Mouse (Mus musculus): ENCODE results near the gene Lrrc73. TPM values are rescaled to one million over a fixed set of nuclear protein-coding genes. Genes with fewer than 3 reads are reported as not detected.

Gene Lrrc73
- polyA plus RNA-seq, 1 experiment from 2014 or later = 0.73 TPM

DNA sequence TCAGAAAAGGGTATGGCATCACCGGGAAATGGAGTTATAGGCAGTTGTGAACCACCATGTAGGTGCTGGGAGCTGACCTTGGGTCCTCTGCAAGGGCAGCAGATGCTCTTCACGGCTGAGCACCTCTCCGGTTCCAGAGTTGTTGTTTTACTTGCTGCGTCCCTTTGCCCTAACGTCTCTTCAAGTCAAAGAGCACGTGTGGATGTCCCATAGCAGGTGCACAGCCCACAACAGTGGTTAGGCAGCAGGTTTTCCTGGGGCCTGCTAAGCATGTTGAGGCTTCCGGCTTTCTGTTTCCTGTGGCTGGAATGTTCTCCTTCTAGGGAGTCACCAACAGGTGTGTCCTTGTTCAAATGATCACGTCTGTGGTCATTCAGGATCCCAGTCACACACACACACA lies 30.6 kb downstream of the Lrrc73 start:
- H3K9ac ChIP-seq (ENCODE audit: low read length) = no peak overlapping the region
- H3K4me2 ChIP-seq (replicated peaks; ENCODE audit: low read depth) = no peak overlapping the region
- H3K27ac ChIP-seq (replicated peaks) = no peak overlapping the region
- TF ChIP-seq EP300 (optimal IDR thresholded peaks at IDR 0.05) (no peak), CTCF (IDR thresholded peaks at IDR 0.05; ENCODE audit: low read depth) (no peak)
- WGBS = 83% methylated on average over 8 of the region's 8 CpGs
- DNase-seq (ENCODE audit: low spot score) = no peak
- no peaks in the 10 kb centered on the region for H3K27me3 ChIP-seq (ENCODE audit: control insufficient read depth, insufficient read depth, low read length)
- H3K4me1 ChIP-seq (replicated peaks; ENCODE audit: control insufficient read depth, insufficient read depth) = 0 out of 2 replicates have a peak, but pooled peaks cover 2% of the 10 kb centered on the region
- no peaks in the 10 kb centered on the region for H3K9me3 ChIP-seq (ENCODE audit: control insufficient read depth, low read length)
- no peak overlapping the region for H3K4me3 ChIP-seq (ENCODE audit: low read depth, low read length)
- ATAC-seq (ENCODE audit: low FRiP score, low TSS enrichment) = no peak
- 0 out of 2 replicates have a peak, but pooled peaks cover 3% of the 10 kb centered on the region for H3K36me3 ChIP-seq (ENCODE audit: control insufficient read depth, insufficient read depth, low read length)

DNA sequence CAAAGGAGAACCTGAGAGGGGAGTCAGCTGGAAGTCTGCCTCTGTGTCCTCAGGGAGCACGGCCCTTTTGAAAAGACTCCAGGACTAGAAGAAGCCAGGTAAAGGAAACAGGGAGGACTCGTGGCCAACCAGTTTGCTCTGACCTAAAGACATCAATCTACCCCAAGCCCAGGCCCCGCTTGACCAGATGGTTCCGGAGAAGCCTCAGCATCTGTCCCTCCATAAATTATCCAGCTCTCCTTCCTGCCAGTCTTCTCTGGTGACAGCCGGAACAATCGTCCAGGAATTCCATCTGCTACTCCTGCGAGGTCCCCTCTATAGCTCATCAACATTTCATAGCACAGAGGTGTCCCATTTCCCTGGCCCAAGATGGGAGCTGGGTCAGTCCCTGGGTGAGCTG lies 31.3 kb downstream of the Lrrc73 start:
- Histone ChIP-seq H3K4me2 (replicated peaks; ENCODE audit: low read depth) (no peak overlapping the region), H3K27me3 (ENCODE audit: control insufficient read depth, insufficient read depth, low read length) (no peaks in the 10 kb centered on the region), H3K9me3 (ENCODE audit: control insufficient read depth, low read length) (no peaks in the 10 kb centered on the region), H3K27ac (replicated peaks) (no peak overlapping the region), H3K36me3 (ENCODE audit: control insufficient read depth, insufficient read depth, low read length) (0 out of 2 replicates have a peak, but pooled peaks cover 3% of the 10 kb centered on the region), H3K4me1 (replicated peaks; ENCODE audit: control insufficient read depth, insufficient read depth) (0 out of 2 replicates have a peak, but pooled peaks cover 2% of the 10 kb centered on the region), H3K4me3 (ENCODE audit: low read depth, low read length) (no peak overlapping the region), H3K9ac (ENCODE audit: low read length) (no peak overlapping the region)
- no peak for TF ChIP-seq EP300 (optimal IDR thresholded peaks at IDR 0.05)
- no peak for TF ChIP-seq CTCF (IDR thresholded peaks at IDR 0.05; ENCODE audit: low read depth)
- 57% methylated on average over 7 of the region's 7 CpGs for WGBS
- no peak for DNase-seq (ENCODE audit: low spot score)
- ATAC-seq (ENCODE audit: low FRiP score, low TSS enrichment) = no peak

DNA sequence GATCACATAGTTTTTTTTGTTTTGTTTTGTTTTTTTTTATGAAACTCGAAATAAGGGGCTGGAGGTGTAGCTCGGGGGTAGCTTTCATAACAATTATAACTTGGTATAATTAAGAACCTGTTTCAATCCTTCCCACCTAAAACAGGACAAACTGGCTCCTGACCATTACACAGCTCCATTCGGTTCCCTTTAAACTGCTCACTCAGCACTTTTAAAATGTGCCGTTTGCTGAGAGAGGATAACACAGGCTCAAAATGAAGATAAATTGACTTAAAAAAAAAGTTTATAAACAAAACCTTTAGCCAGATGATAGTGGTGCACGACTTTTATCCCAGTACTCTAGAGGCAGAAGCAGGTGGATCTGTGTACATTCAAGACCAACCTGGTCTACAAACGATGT lies 32.1 kb downstream of the Lrrc73 start:
- Histone ChIP-seq H3K27me3 (ENCODE audit: control insufficient read depth, insufficient read depth, low read length) (no peaks in the 10 kb centered on the region), H3K4me1 (replicated peaks; ENCODE audit: control insufficient read depth, insufficient read depth) (0 out of 2 replicates have a peak, but pooled peaks cover 2% of the 10 kb centered on the region), H3K4me3 (ENCODE audit: low read depth, low read length) (no peak overlapping the region), H3K27ac (replicated peaks) (no peak overlapping the region), H3K36me3 (ENCODE audit: control insufficient read depth, insufficient read depth, low read length) (no peaks in the 10 kb centered on the region), H3K9me3 (ENCODE audit: control insufficient read depth, low read length) (no peaks in the 10 kb centered on the region), H3K4me2 (replicated peaks; ENCODE audit: low read depth) (no peak overlapping the region), H3K9ac (ENCODE audit: low read length) (no peak overlapping the region)
- DNase-seq (ENCODE audit: low spot score) (no peak), ATAC-seq (ENCODE audit: low FRiP score, low TSS enrichment) (no peak)
- 34% methylated on average over 6 of the region's 6 CpGs for WGBS
- TF ChIP-seq EP300 (optimal IDR thresholded peaks at IDR 0.05) = no peak
- TF ChIP-seq CTCF (IDR thresholded peaks at IDR 0.05; ENCODE audit: low read depth) = no peak

DNA sequence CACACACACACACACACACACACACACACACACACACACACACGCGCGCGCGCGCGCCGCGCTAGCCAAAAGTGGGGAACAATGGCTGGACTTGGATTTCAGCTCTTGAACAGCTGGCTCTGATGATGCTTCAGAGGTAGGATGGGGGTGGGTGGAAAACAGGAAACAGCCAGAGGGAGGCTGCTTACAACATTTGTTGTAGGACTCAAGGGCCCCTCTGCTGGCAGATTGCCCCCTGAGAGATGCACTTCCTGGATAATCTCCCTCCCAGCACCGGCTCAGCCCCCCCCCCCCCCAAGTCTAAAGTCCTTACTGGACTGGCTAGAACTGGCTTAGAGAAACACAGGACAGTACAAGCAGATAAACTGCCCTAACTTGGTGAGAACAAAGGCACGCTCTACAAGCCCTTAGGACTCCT lies 34.4 kb downstream of the Lrrc73 start:
- Histone ChIP-seq H3K4me3 (ENCODE audit: low read depth, low read length) (no peak overlapping the region), H3K9me3 (ENCODE audit: control insufficient read depth, low read length) (no peaks in the 10 kb centered on the region), H3K27me3 (ENCODE audit: control insufficient read depth, insufficient read depth, low read length) (no peaks in the 10 kb centered on the region), H3K9ac (ENCODE audit: low read length) (no peak overlapping the region), H3K36me3 (ENCODE audit: control insufficient read depth, insufficient read depth, low read length) (no peaks in the 10 kb centered on the region), H3K4me2 (replicated peaks; ENCODE audit: low read depth) (no peak overlapping the region), H3K4me1 (replicated peaks; ENCODE audit: control insufficient read depth, insufficient read depth) (0 out of 2 replicates have a peak, but pooled peaks cover 2% of the 10 kb centered on the region), H3K27ac (replicated peaks) (no peak overlapping the region)
- peak; percentile 33 for DNase-seq (ENCODE audit: low spot score)
- TF ChIP-seq CTCF (IDR thresholded peaks at IDR 0.05; ENCODE audit: low read depth) (no peak), EP300 (optimal IDR thresholded peaks at IDR 0.05) (no peak)
- peak; percentile 36; the same call in 1 of the 2 replicates for ATAC-seq (ENCODE audit: low FRiP score, low TSS enrichment)
- 49% methylated on average over 11 of the region's 11 CpGs for WGBS

DNA sequence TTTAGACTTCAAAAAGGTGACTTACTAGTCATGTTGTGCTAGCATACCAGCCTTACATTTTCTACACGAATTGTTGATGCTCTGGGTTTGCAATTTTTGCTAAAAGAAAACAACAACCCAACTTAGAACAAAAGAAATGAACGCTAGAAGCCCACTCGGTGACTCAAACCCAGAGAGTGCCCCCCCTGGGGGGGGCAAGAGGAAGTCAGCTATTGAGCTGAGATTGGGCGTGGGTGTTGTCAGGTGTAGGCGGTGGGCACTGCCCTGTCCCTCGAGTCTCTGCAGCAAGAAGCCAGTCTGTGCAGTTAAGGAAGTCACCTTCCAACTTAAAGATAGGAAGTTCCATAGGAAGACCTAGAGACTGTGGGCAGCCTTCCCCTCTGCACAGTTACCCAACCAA lies 43.3 kb downstream of the Lrrc73 start:
- DNase-seq (ENCODE audit: low spot score) = no peak
- Histone ChIP-seq H3K4me1 (replicated peaks; ENCODE audit: control insufficient read depth, insufficient read depth) (no peaks in the 10 kb centered on the region), H3K9ac (ENCODE audit: low read length) (no peak overlapping the region), H3K27me3 (ENCODE audit: control insufficient read depth, insufficient read depth, low read length) (peaks cover 2% of the 10 kb centered on the region; the same call in 1 of the 2 replicates), H3K27ac (replicated peaks) (no peak overlapping the region), H3K4me3 (ENCODE audit: low read depth, low read length) (no peak overlapping the region), H3K9me3 (ENCODE audit: control insufficient read depth, low read length) (no peaks in the 10 kb centered on the region), H3K36me3 (ENCODE audit: control insufficient read depth, insufficient read depth, low read length) (no peaks in the 10 kb centered on the region), H3K4me2 (replicated peaks; ENCODE audit: low read depth) (no peak overlapping the region)
- TF ChIP-seq CTCF (IDR thresholded peaks at IDR 0.05; ENCODE audit: low read depth) = no peak
- TF ChIP-seq EP300 (optimal IDR thresholded peaks at IDR 0.05) = no peak
- WGBS = 51% methylated on average over 6 of the region's 6 CpGs
- ATAC-seq (ENCODE audit: low FRiP score, low TSS enrichment) = no peak

DNA sequence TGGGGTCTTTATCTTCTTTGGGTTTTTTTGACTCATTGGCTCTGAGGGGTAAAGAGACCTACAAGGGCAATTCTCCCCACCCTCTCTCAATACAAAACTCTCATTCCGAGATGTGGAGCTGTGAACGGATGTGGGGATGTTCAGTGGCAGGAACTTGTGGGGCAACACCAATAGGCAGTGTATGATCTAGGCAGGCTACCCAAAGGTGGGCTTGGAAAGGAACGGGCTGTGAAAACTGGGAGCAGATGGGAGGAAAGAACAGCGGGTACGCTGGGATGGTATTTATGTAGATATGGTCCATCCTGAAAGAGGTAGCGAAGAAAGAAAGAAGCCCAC lies 43.7 kb downstream of the Lrrc73 start:
- ATAC-seq (ENCODE audit: low FRiP score, low TSS enrichment) (no peak), DNase-seq (ENCODE audit: low spot score) (no peak)
- Histone ChIP-seq H3K27me3 (ENCODE audit: control insufficient read depth, insufficient read depth, low read length) (peaks cover 2% of the 10 kb centered on the region; the same call in 1 of the 2 replicates), H3K9ac (ENCODE audit: low read length) (no peak overlapping the region), H3K36me3 (ENCODE audit: control insufficient read depth, insufficient read depth, low read length) (no peaks in the 10 kb centered on the region), H3K9me3 (ENCODE audit: control insufficient read depth, low read length) (no peaks in the 10 kb centered on the region), H3K4me1 (replicated peaks; ENCODE audit: control insufficient read depth, insufficient read depth) (no peaks in the 10 kb centered on the region), H3K4me3 (ENCODE audit: low read depth, low read length) (peak overlapping the region; percentile 58), H3K4me2 (replicated peaks; ENCODE audit: low read depth) (peak overlapping the region; percentile 99), H3K27ac (replicated peaks) (no peak overlapping the region)
- 8% methylated on average over 6 of the region's 6 CpGs for WGBS
- TF ChIP-seq CTCF (IDR thresholded peaks at IDR 0.05; ENCODE audit: low read depth) = no peak
- no peak for TF ChIP-seq EP300 (optimal IDR thresholded peaks at IDR 0.05)
